Mouse (Mus musculus): Measurements from ENCODE around the gene Rfx2.

The Rfx2 gene

GRCm38 (mm10) chr17:56751404-56752072 lies 79.3 kb downstream of the Rfx2 start:
- no peak for DNase-seq

- DNase-seq = no peak
Observed at GRCm38 (mm10) chr17:56744173-56744572, 86.6 kb downstream of the Rfx2 start.

- no peak for DNase-seq
Observed at GRCm38 (mm10) chr17:56740788-56741160, 90.0 kb downstream of the Rfx2 start.

- no peak for DNase-seq
Observed at GRCm38 (mm10) chr17:56740118-56740787, 90.6 kb downstream of the Rfx2 start.

- no peak for DNase-seq
Observed at GRCm38 (mm10) chr17:56738221-56738620, 92.6 kb downstream of the Rfx2 start.

GRCm38 (mm10) chr17:56736534-56736933 lies 94.3 kb downstream of the Rfx2 start:
- DNase-seq = peak in 1 of 2 experiments; percentile 37

- DNase-seq = no peak
Observed at GRCm38 (mm10) chr17:56729656-56730055, 101.2 kb downstream of the Rfx2 start.

GRCm38 (mm10) chr17:56729151-56729550 lies 101.7 kb downstream of the Rfx2 start:
- DNase-seq = no peak

- no peak for DNase-seq
Observed at GRCm38 (mm10) chr17:56728117-56728516, 102.7 kb downstream of the Rfx2 start.

GRCm38 (mm10) chr17:56727659-56728058 lies 103.2 kb downstream of the Rfx2 start:
- no peak for DNase-seq

GRCm38 (mm10) chr17:56727029-56727649 lies 103.7 kb downstream of the Rfx2 start:
- DNase-seq = no peak

All from thymus, postnatal 36 days (tissue).